Mouse (Mus musculus): ENCODE data around the gene Gm20388.

DNA sequence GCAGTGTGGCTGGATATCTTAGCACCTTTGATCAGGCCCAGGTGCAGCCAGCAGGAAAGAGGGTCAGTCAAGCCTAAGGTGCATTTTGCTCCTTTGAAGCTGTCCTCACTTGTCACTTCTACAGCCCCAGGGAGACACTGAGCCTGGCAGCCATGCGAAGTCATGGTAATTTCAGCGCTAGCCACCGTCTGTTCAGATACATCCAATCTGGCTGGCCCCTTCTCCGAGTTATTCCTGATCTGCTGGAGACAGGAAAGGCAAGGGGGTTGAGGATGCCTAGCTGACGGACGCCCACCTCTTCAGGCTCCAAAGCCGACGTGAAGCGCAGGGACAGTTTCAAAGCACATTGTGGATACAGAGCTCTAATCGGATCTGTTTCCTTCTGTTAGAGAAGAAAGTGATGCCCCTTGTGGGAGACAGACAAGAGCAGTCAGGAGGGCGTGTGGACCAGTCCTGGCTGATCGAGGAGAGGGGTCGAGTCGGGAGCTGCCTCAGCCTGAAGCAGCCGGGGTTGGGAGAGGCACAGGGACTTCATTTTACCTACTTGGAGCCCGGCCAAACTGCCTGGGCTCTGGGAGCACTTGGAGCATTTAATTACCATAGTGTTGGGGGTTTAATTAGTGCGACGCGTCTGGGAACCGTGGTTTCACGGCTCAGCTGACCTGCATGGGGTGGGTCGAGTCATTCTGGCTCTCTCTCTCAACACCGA lies 2613.2 kb downstream of the Gm20388 start:
- TF ChIP-seq CTCF (IDR thresholded peaks at IDR 0.05; ENCODE audit: borderline replicate concordance, insufficient read depth, low read depth, low read length), result no peak
- no peak for TF ChIP-seq POLR2A (IDR thresholded peaks at IDR 0.05; ENCODE audit: borderline replicate concordance, insufficient read depth, low read length)
